Mouse (Mus musculus) kidney, adult 2 months (tissue): ENCODE measurements around the gene Exo5.

Experiments used
- CTCF ChIP-seq: fragments of 200-500 bp; conservative IDR thresholded peaks from 2 replicates; pipeline ENCODE4 v1.5.1; 2011; ENCODE audit warnings: low read depth, mild to moderate bottlenecking, control low read depth, low read length, moderate library complexity, mixed read lengths; ENCODE audit not compliant: insufficient read depth, insufficient read length
- POLR2A ChIP-seq: fragments of 200-500 bp; IDR thresholded peaks from one replicate; pipeline ENCODE4 v1.6.1; 2011; ENCODE audit warnings: low read depth, low read length, control low read depth

GRCm38 (mm10) chr4:120895226-120895625 lies 29.6 kb downstream of the Exo5 start:
- TF ChIP-seq POLR2A (no peak), CTCF (no peak)
